Mouse (Mus musculus): ENCODE results near the gene Phc3. TPM values are rescaled to one million over a fixed set of nuclear protein-coding genes. Genes with fewer than 3 reads are reported as not detected.

Phc3 gene
- polyA plus RNA-seq, 1 experiment from 2014 or later, result 7.8 TPM

DNA sequence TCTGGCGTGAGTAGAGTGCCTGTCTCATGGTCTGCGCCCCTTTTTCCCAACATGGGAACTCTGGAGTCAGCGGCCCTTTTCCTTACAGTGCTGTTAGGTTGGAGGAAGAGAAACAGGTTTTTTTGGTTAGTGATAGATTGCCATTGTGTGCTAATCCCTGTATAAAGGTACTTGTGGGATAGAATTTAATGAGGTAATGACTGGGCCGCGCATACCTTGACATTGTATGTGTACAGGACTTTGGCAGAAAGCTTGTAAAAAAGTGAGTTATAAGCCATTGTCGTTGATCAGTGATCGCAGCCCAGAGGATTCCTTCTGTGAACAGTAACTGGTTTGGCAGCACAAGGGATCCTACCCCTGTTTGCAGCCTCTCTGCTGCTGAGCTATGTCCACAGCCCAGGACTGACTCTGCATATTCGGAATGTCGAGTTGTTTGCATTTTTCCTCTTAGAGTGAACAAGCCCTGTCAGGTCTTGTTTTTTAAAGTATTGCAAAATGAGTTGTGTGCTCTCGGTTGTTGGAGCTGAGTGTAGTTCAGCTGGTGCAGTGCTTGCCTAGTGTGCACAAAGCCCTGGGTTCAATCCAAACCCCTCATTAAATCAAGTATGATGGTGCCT, 30.3 kb upstream of the Phc3 start:
- no peaks in the 10 kb centered on the region for H3K27me3 ChIP-seq (ENCODE audit: control insufficient read depth, insufficient read depth, low read depth, low read length)
- no peaks in the 10 kb centered on the region for H3K9me3 ChIP-seq (replicated peaks; ENCODE audit: control insufficient read depth, low read length, poor library complexity, severe bottlenecking)
- 64% methylated on average over 10 of the region's 10 CpGs for WGBS
- no peak overlapping the region for H3K9ac ChIP-seq (ENCODE audit: low read depth, low read length)
- H3K4me1 ChIP-seq (ENCODE audit: control insufficient read depth, insufficient read depth, low read length), result peaks cover 17% of the 10 kb centered on the region
- H3K4me2 ChIP-seq (ENCODE audit: low read length), result no peak overlapping the region
- H3K27ac ChIP-seq (ENCODE audit: low read length), result no peak overlapping the region
- ATAC-seq, result no peak
- H3K36me3 ChIP-seq (ENCODE audit: control insufficient read depth, insufficient read depth, low read length), result no peaks in the 10 kb centered on the region
- H3K4me3 ChIP-seq (ENCODE audit: low read depth, low read length), result no peak overlapping the region

DNA sequence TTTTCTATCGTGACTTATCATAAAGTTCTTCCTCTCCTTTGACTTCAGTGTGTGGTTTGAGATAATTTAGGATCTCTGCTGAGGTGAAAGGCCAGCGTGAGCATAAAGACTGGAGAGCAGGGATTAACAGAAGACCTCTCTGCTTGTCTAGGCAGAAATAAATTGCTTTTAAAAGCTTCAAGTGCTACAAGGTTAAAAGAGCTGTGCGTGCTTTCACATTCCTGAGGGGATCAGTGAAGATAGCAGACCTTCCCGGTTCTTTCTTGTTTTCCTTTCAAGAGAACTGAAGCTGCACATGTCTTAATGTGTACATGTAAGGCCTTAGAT, 27.4 kb upstream of the Phc3 start:
- no peaks in the 10 kb centered on the region for H3K27me3 ChIP-seq (ENCODE audit: control insufficient read depth, insufficient read depth, low read depth, low read length)
- peak overlapping the region; percentile 89 for H3K4me3 ChIP-seq (ENCODE audit: low read depth, low read length)
- H3K9me3 ChIP-seq (replicated peaks; ENCODE audit: control insufficient read depth, low read length, poor library complexity, severe bottlenecking), result no peaks in the 10 kb centered on the region
- H3K9ac ChIP-seq (ENCODE audit: low read depth, low read length), result peak overlapping the region; percentile 87
- H3K4me2 ChIP-seq (ENCODE audit: low read length), result peak overlapping the region; percentile 68
- no peaks in the 10 kb centered on the region for H3K36me3 ChIP-seq (ENCODE audit: control insufficient read depth, insufficient read depth, low read length)
- ATAC-seq, result no peak
- H3K4me1 ChIP-seq (ENCODE audit: control insufficient read depth, insufficient read depth, low read length), result peaks cover 18% of the 10 kb centered on the region
- WGBS, result 2% methylated on average over 4 of the region's 4 CpGs
- H3K27ac ChIP-seq (ENCODE audit: low read length), result no peak overlapping the region

DNA sequence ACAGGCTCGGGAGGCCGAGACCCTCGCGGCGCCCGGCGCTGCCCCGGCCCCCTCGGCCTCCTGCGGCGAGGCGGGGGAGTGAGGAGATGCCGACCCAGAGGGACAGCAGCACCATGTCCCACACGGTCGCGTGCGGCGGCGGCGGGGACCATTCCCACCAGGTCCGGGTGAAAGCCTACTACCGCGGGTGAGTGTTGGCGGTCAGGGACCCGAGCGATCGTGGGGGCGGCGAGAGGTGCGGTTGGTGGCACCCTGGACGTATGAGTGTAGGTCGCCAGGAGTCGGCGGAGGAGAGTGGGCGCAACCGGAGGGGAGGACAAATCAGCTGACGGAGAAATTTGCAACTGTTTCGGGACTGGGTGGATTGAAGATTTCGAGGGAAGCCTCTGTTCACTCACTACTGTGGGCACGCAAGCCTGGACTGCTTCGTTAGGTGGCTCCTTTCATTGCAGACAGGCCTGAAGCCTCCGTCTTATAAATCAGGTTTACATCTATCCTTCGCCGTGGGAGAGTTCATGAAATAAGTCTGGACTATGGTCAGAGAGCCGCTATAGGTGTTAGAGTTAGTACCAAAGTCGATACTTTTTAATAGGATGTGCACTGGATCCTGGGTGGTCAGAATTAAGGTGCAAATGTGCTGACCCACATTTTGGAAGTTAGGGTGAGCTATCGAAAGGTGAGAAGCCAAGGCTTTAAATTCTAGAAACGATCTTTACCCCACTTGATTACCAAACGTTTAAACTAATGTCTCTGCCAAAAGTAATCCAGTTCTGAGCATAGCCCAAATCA, 26.9 kb upstream of the Phc3 start:
- H3K4me2 ChIP-seq (ENCODE audit: low read length), result peak overlapping the region; percentile 68
- H3K9ac ChIP-seq (ENCODE audit: low read depth, low read length), result peak overlapping the region; percentile 87
- under 1% methylated on average over 49 of the region's 49 CpGs for WGBS
- peak; percentile 84 for ATAC-seq
- peak overlapping the region; percentile 89 for H3K4me3 ChIP-seq (ENCODE audit: low read depth, low read length)
- H3K36me3 ChIP-seq (ENCODE audit: control insufficient read depth, insufficient read depth, low read length), result no peaks in the 10 kb centered on the region
- H3K4me1 ChIP-seq (ENCODE audit: control insufficient read depth, insufficient read depth, low read length), result peaks cover 18% of the 10 kb centered on the region
- no peaks in the 10 kb centered on the region for H3K9me3 ChIP-seq (replicated peaks; ENCODE audit: control insufficient read depth, low read length, poor library complexity, severe bottlenecking)
- H3K27ac ChIP-seq (ENCODE audit: low read length), result peak overlapping the region; percentile 83
- H3K27me3 ChIP-seq (ENCODE audit: control insufficient read depth, insufficient read depth, low read depth, low read length), result no peaks in the 10 kb centered on the region

DNA sequence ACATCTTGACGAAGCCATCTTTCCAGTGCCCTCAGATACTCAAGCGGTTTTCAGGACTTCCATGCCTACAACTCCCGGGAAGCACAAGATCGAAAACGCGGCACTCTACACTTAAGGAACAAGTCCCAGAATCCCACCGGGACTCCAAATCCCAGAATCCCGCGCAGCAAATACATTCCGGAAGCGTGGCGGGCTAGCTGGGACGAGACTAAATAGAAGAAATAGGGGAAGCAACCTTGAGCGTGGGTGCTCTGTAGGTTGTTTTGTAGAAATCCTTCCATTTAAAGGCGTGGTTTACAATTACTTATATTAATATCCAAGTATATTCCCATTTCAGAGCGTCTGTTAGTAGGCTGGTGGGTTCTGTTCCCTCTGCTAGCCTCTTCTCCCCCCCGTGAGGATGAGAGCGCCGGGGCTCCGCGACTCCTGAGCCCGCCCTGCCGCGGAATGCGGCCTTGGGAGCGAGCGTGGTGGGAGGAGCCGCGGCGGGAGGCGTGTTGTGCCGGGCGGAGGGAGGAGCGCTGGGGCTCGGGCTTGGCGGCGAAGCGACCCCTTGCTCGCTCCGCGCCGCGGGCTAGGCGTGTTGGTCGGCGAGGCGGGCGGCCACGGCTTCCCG, 26.2 kb upstream of the Phc3 start, which contains the start of gene Prkci:
Prkci (plus strand) TSS at position 465 of the 616 bp plus-strand sequence.
- Histone ChIP-seq H3K9ac (ENCODE audit: low read depth, low read length) (peak within 1 kb of the TSS; percentile 87), H3K9me3 (replicated peaks; ENCODE audit: control insufficient read depth, low read length, poor library complexity, severe bottlenecking) (no peaks in the 10 kb centered on the region), H3K4me2 (ENCODE audit: low read length) (peak within 1 kb of the TSS; percentile 68), H3K4me1 (ENCODE audit: control insufficient read depth, insufficient read depth, low read length) (peaks cover 18% of the 10 kb centered on the region), H3K4me3 (ENCODE audit: low read depth, low read length) (peak within 1 kb of the TSS; percentile 89), H3K36me3 (ENCODE audit: control insufficient read depth, insufficient read depth, low read length) (no peaks in the 10 kb centered on the region), H3K27me3 (ENCODE audit: control insufficient read depth, insufficient read depth, low read depth, low read length) (no peaks in the 10 kb centered on the region), H3K27ac (ENCODE audit: low read length) (peak within 1 kb of the TSS; percentile 83)
- 0% methylated on average over 50 of the region's 50 CpGs for WGBS
- peak; percentile 99 for ATAC-seq

DNA sequence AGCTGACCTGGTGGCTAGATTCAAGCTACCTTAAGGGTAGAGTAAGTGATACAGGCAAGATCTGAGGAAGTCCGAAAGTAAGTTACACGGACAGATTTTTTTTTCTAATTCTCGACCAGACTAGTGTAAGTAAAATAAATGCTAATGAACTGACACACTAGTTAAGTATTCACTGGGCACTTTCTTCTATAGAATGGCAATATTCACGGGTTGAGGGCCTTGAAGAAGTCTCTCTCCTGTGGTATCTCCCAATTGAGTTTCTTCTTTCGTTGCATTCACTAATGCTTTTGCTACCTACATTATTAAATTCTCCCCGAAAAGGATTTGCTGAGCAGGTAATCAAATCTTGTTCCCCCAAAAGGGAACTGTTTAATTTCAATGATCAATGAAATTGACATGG, 25.6 kb upstream of the Phc3 start:
- WGBS, result 22% methylated on average over 6 of the region's 6 CpGs
- no peaks in the 10 kb centered on the region for H3K36me3 ChIP-seq (ENCODE audit: control insufficient read depth, insufficient read depth, low read length)
- H3K27ac ChIP-seq (ENCODE audit: low read length), result peak overlapping the region; percentile 83; the same call in 1 of the 2 replicates
- peak overlapping the region; percentile 59 for H3K4me2 ChIP-seq (ENCODE audit: low read length)
- ATAC-seq, result no peak
- peak overlapping the region; percentile 87 for H3K9ac ChIP-seq (ENCODE audit: low read depth, low read length)
- no peaks in the 10 kb centered on the region for H3K27me3 ChIP-seq (ENCODE audit: control insufficient read depth, insufficient read depth, low read depth, low read length)
- no peaks in the 10 kb centered on the region for H3K9me3 ChIP-seq (replicated peaks; ENCODE audit: control insufficient read depth, low read length, poor library complexity, severe bottlenecking)
- H3K4me1 ChIP-seq (ENCODE audit: control insufficient read depth, insufficient read depth, low read length), result peaks cover 18% of the 10 kb centered on the region
- peak overlapping the region; percentile 89 for H3K4me3 ChIP-seq (ENCODE audit: low read depth, low read length)

DNA sequence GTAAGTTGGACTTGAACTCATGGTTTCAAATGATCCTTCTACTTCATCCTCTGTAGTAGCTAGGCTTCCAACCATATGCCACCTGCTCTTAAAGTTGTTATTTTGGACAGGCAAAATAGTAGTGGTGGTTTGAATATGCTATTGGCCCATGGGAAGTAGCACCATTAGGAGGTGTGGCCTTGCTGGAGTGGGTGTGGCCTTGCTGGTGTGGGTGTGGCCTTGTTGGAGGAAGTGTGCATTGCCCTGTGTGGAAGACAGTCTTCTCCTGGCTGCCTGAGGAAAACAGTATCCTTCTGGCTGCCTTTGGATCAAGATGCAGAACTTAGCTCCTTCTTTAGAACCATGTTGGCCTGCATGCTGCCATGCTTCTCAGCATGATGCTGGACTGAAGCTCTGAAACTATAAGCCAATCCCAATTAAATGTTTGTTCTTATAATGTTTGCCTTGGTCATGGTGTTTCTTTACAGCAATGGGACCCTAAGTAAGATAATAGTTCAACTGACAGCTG, 23.9 kb upstream of the Phc3 start:
- Histone ChIP-seq H3K27ac (ENCODE audit: low read length) (no peak overlapping the region), H3K4me1 (ENCODE audit: control insufficient read depth, insufficient read depth, low read length) (peaks cover 18% of the 10 kb centered on the region), H3K9me3 (replicated peaks; ENCODE audit: control insufficient read depth, low read length, poor library complexity, severe bottlenecking) (no peaks in the 10 kb centered on the region), H3K27me3 (ENCODE audit: control insufficient read depth, insufficient read depth, low read depth, low read length) (no peaks in the 10 kb centered on the region), H3K4me2 (ENCODE audit: low read length) (no peak overlapping the region), H3K9ac (ENCODE audit: low read depth, low read length) (no peak overlapping the region), H3K36me3 (ENCODE audit: control insufficient read depth, insufficient read depth, low read length) (no peaks in the 10 kb centered on the region), H3K4me3 (ENCODE audit: low read depth, low read length) (no peak overlapping the region)
- ATAC-seq, result no peak

DNA sequence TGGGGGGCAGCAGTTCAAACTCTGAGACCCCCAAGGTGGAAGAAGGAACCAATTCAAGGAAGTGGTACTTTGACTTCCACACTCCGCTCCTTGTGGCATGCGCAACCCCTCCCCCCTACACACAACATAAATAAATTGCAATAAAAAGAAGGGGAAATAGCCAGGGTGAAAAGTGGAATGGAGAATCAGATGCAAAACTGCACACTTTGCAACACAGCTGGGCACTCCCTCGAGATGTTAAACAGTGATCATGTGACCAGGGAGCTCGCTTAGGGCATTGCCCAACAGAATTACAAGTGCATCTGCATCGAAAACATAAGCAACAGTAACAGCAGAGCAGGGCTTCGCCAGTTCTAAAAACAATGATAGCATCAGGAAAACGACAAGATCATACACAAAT, 22.9 kb upstream of the Phc3 start:
- no peak overlapping the region for H3K4me2 ChIP-seq (ENCODE audit: low read length)
- no peaks in the 10 kb centered on the region for H3K27me3 ChIP-seq (ENCODE audit: control insufficient read depth, insufficient read depth, low read depth, low read length)
- ATAC-seq, result no peak
- 82% methylated on average over 7 of the region's 7 CpGs for WGBS
- H3K9me3 ChIP-seq (replicated peaks; ENCODE audit: control insufficient read depth, low read length, poor library complexity, severe bottlenecking), result no peaks in the 10 kb centered on the region
- H3K4me3 ChIP-seq (ENCODE audit: low read depth, low read length), result no peak overlapping the region
- H3K9ac ChIP-seq (ENCODE audit: low read depth, low read length), result no peak overlapping the region
- no peaks in the 10 kb centered on the region for H3K36me3 ChIP-seq (ENCODE audit: control insufficient read depth, insufficient read depth, low read length)
- peaks cover 13% of the 10 kb centered on the region for H3K4me1 ChIP-seq (ENCODE audit: control insufficient read depth, insufficient read depth, low read length)
- H3K27ac ChIP-seq (ENCODE audit: low read length), result no peak overlapping the region

DNA sequence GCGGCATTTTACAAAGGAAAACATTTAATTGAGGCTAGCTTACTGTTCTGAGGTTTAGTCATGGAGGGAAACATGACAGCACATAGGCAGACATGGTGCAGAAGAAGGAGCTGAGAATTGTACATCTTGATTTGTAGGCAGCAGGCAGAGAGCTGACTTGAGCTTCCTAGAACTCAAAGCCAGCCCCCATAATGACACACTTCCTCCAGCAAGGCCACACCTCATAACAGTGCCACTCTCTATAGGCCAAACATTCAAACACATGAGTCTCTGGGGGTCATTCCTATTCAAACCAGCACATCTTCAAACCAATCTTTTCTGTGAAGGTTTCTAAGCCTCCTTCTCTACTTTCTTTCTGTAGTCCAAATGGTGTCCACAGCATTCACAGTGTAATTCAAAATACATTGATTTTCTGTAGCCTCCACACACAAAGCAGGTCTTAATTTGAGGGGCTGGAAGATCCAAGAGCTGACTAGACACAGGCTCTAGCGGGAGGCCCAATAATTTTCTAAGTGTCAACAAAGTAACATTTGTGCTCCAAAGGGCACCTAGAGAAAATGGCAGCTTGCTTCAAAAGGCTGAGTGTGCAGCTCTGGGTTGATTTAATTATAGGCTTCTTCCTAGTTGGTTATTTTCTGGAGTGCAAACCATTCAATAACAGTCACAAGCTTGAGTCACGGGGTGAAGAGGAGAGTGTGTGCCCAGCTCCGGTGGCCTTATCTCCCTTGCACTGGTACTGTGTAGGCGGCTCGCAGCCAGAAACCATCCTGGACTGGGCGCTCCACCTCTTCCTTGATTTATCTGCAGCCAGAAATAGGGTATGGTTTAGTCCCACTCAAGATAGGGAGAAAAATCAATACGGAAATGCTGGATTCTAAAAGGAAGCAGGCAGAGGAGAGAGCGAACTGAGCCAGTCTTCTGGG, 18.4 kb upstream of the Phc3 start:
- whole genome bisulfite sequencing, result 91% methylated on average over 9 of the region's 9 CpGs
- H3K27ac ChIP-seq (ENCODE audit: low read length), result no peak overlapping the region
- H3K9ac ChIP-seq (ENCODE audit: low read depth, low read length), result no peak overlapping the region
- no peak overlapping the region for H3K4me3 ChIP-seq (ENCODE audit: low read depth, low read length)
- no peaks in the 10 kb centered on the region for H3K36me3 ChIP-seq (ENCODE audit: control insufficient read depth, insufficient read depth, low read length)
- no peak for ATAC-seq
- H3K4me1 ChIP-seq (ENCODE audit: control insufficient read depth, insufficient read depth, low read length), result no peaks in the 10 kb centered on the region
- H3K27me3 ChIP-seq (ENCODE audit: control insufficient read depth, insufficient read depth, low read depth, low read length), result no peaks in the 10 kb centered on the region
- H3K9me3 ChIP-seq (replicated peaks; ENCODE audit: control insufficient read depth, low read length, poor library complexity, severe bottlenecking), result no peaks in the 10 kb centered on the region
- no peak overlapping the region for H3K4me2 ChIP-seq (ENCODE audit: low read length)

Measured in midbrain, embryonic 16.5 days (tissue).